Mouse (Mus musculus) G1E (cell line): ENCODE data around the gene Drosha. TPM values are rescaled to one million over a fixed set of nuclear protein-coding genes. Genes with fewer than 3 reads are reported as not detected.
"Not testable (repeated sequence)": the region's sequence is repeated elsewhere in the genome, so short reads cannot be mapped to it uniquely, and the experiment has no call there.

Source experiments
- ATAC-seq: 2 replicates; pipeline ENCODE4 v1.8.0; 2016; ENCODE audit warnings: mild to moderate bottlenecking; ENCODE audit not compliant: insufficient number of reproducible peaks, poor library complexity, low FRiP score, severe bottlenecking; ENCODE audit errors: extremely low read depth
- DNase-seq: peaks from one replicate; pipeline ENCODE4 v3.0.0; 2012; ENCODE audit warnings: low spot score
- H3K27me3 ChIP-seq: 2 replicates; pipeline ENCODE4 v1.6.1; 2012; ENCODE audit warnings: mild to moderate bottlenecking, low read length, inconsistent platforms; ENCODE audit not compliant: insufficient read depth
- H3K36me3 ChIP-seq: replicated peaks from 2 replicates; pipeline ENCODE3; 2012; ENCODE audit warnings: mild to moderate bottlenecking, inconsistent platforms
- H3K4me1 ChIP-seq: 2 replicates; pipeline ENCODE4 v1.6.1; 2012; ENCODE audit warnings: low read depth, low read length, inconsistent platforms, mixed read lengths; ENCODE audit not compliant: insufficient read depth
- H3K4me3 ChIP-seq: 2 replicates; pipeline ENCODE4 v1.5.1; 2012; ENCODE audit warnings: low read depth, mild to moderate bottlenecking, inconsistent platforms, low read length, moderate library complexity, mixed read lengths
- H3K9me3 ChIP-seq: replicated peaks from 2 replicates; pipeline ENCODE4 v1.6.1; 2012; ENCODE audit warnings: inconsistent platforms
- CTCF ChIP-seq: IDR thresholded peaks from 2 replicates; pipeline ENCODE4 v1.5.1; 2012; ENCODE audit warnings: low read depth, low read length, inconsistent platforms, mixed read lengths
- GATA1 ChIP-seq: IDR thresholded peaks from 2 replicates; pipeline ENCODE4 v1.6.1; 2012; ENCODE audit warnings: borderline replicate concordance, low read length, inconsistent platforms, mixed read lengths
- GATA2 ChIP-seq: IDR thresholded peaks from 2 replicates; pipeline ENCODE4 v1.6.1; 2012; ENCODE audit warnings: low read depth, low read length, inconsistent platforms, borderline replicate concordance
- POLR2AphosphoS5 ChIP-seq: IDR thresholded peaks from 2 replicates; pipeline ENCODE4 v1.6.1; 2012; ENCODE audit warnings: low read depth, low read length, inconsistent platforms; ENCODE audit not compliant: insufficient replicate concordance
- TAL1 ChIP-seq: conservative IDR thresholded peaks from 2 replicates; pipeline ENCODE4 v1.6.1; 2012; ENCODE audit warnings: low read depth, low read length, inconsistent platforms, mixed read lengths
- polyA plus RNA-seq: library from polyadenylated mRNA; stranded (reverse); fragments of >175 nt; gene quantifications from 2 replicates; pipeline ENCODE4 v1.2.3, GENCODE M21; 2012
- total RNA-seq, 2 experiments: library from RNA; stranded (forward) in 1 of 2; stranded (reverse) in 1 of 2; fragments of 200-1000 nt in 1 of 2; fragments of >200 nt in 1 of 2; fragmentation: Nextera tagmentation in 1 of 2; gene quantifications; 2 replicates each; pipeline ENCODE4 v1.2.3; 2014 to 2017

Drosha gene
- total and polyA plus RNA-seq, 3 experiments: 30.6 to 366 (median 124) TPM

- no peak for ATAC-seq
- Histone ChIP-seq H3K36me3 (peaks cover 86% of the 10 kb centered on the region), H3K27me3 (no peaks in the 10 kb centered on the region), H3K9me3 (no peaks in the 10 kb centered on the region), H3K4me1 (peaks cover 15% of the 10 kb centered on the region), H3K4me3 (no peak overlapping the region)
- no peak for DNase-seq
- TF ChIP-seq GATA1 (no peak), CTCF (no peak), GATA2 (no peak), POLR2AphosphoS5 (no peak), TAL1 (no peak)
Measured at GRCm38 (mm10) chr15:12916314-12916815, 91.8 kb downstream of the Drosha start.

DNA sequence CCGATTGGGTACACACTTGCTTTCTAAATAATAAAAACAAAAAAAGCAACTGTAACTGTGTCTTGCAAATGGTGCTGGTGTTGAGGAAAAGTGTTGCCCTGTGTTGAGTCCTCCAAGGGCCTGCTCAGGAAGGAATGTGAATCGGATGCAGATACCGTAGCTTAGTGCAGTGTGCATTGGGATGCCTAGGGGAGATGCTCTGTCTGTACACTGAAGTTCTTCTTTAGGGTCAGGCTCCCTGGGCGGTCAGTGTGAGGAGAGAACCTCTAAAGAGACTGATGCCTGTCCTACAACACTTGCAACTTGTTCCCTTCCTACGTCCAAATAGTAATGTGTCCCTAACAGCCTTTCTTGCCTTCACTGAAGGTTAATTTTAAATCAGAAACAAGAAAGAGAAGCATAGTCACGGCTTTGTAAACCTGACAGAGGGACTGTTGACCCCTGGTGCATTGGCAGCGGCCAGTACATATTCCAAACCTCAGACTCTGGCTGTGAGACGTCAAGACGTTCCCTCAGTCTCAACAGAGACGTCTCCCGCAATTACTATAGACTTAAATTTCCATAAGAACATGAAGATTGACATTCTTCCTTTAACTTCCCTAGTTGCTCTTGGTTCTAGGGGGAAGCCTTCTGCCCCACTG is 94.8 kb downstream of the Drosha start:
- ATAC-seq, H3K27me3 ChIP-seq, DNase-seq, H3K9me3 ChIP-seq, H3K4me3 ChIP-seq: not testable (repeated sequence)
- H3K36me3 ChIP-seq: peaks cover 88% of the 10 kb centered on the region
- peaks cover 11% of the 10 kb centered on the region for H3K4me1 ChIP-seq

GRCm38 (mm10) chr15:12919967-12920870 is 95.6 kb downstream of the Drosha start:
- peaks cover 11% of the 10 kb centered on the region for H3K4me1 ChIP-seq
- no peak overlapping the region for H3K4me3 ChIP-seq
- no peaks in the 10 kb centered on the region for H3K27me3 ChIP-seq
- DNase-seq: no peak
- no peak for ATAC-seq
- H3K36me3 ChIP-seq: peaks cover 92% of the 10 kb centered on the region
- H3K9me3 ChIP-seq: no peaks in the 10 kb centered on the region
- TF ChIP-seq GATA2 (no peak), POLR2AphosphoS5 (no peak), TAL1 (no peak), GATA1 (no peak), CTCF (no peak)

DNA sequence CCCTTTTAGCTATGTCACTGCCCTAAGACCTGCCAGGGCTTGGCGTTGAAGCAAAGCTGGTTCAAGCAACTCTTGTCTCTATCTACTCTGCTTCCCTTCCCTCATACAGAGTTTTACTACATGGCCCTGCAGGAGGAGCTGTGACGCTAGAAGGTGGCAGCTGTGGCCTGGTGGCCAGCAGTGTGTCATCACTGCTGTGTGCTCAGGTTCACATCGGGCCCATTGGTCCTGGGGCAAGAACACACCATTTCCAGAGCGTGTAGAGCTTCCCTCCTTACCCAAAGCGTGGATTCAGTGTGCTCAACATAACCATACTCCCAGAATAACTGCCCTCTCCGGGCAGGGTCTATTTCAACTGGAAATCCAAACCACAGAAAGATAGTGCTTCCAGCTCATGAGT is 97.3 kb downstream of the Drosha start:
- no peaks in the 10 kb centered on the region for H3K9me3 ChIP-seq
- TF ChIP-seq GATA1 (no peak), GATA2 (no peak), POLR2AphosphoS5 (no peak), TAL1 (no peak), CTCF (no peak)

GRCm38 (mm10) chr15:12923826-12924225 is 99.2 kb downstream of the Drosha start:
- DNase-seq: no peak

More for the DNA sequence above, 97.3 kb downstream of the Drosha start:
- DNase-seq (no peak), ATAC-seq (no peak)
- Histone ChIP-seq H3K36me3 (peaks cover 92% of the 10 kb centered on the region), H3K4me3 (no peak overlapping the region), H3K4me1 (peaks cover 11% of the 10 kb centered on the region), H3K27me3 (no peaks in the 10 kb centered on the region)

DNA sequence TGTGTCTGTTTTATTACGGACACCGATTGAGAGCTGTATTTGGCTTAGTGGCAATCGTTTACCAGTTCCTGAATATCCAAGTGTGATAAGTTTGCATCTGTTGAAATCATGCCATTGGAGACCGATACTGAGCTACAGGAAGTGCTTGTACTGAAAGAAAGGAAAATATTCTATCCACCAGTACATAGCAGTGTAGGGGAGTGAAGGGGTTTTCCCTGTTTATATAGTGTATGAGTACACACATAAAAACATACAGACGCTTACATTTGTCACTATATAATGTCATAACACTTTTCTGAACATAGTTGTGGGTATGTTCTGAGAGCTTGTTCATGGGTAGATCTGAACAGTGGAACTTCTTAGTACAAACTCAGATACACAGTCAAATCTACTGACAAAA is 106.9 kb downstream of the Drosha start:
- Histone ChIP-seq H3K4me1 (peaks cover 6% of the 10 kb centered on the region; the same call in 1 of the 2 replicates), H3K9me3 (no peaks in the 10 kb centered on the region), H3K4me3 (no peak overlapping the region), H3K27me3 (no peaks in the 10 kb centered on the region), H3K36me3 (peaks cover 72% of the 10 kb centered on the region)
- no peak for TF ChIP-seq CTCF
- no peak for TF ChIP-seq GATA2
- no peak for TF ChIP-seq GATA1
- TF ChIP-seq POLR2AphosphoS5: no peak
- no peak for TF ChIP-seq TAL1
- ATAC-seq (no peak), DNase-seq (no peak)

More at GRCm38 (mm10) chr15:12923826-12924225, 99.2 kb downstream of the Drosha start:
- no peak for ATAC-seq
- TF ChIP-seq GATA2: no peak
- no peak for TF ChIP-seq POLR2AphosphoS5
- no peak for TF ChIP-seq CTCF
- no peak for TF ChIP-seq GATA1
- no peak for TF ChIP-seq TAL1
- Histone ChIP-seq H3K9me3 (no peaks in the 10 kb centered on the region), H3K4me3 (no peak overlapping the region), H3K27me3 (no peaks in the 10 kb centered on the region), H3K4me1 (peaks cover 11% of the 10 kb centered on the region), H3K36me3 (peaks cover 86% of the 10 kb centered on the region)
